Mouse (Mus musculus): ENCODE data around the gene Gphn. TPM values are rescaled to one million over a fixed set of nuclear protein-coding genes. Genes with fewer than 3 reads are reported as not detected.

Gphn gene
- 10 to 100 TPM; 12.1 to 13.2 TPM for polyA plus RNA-seq (2017; shearing (Covaris generic))

DNA sequence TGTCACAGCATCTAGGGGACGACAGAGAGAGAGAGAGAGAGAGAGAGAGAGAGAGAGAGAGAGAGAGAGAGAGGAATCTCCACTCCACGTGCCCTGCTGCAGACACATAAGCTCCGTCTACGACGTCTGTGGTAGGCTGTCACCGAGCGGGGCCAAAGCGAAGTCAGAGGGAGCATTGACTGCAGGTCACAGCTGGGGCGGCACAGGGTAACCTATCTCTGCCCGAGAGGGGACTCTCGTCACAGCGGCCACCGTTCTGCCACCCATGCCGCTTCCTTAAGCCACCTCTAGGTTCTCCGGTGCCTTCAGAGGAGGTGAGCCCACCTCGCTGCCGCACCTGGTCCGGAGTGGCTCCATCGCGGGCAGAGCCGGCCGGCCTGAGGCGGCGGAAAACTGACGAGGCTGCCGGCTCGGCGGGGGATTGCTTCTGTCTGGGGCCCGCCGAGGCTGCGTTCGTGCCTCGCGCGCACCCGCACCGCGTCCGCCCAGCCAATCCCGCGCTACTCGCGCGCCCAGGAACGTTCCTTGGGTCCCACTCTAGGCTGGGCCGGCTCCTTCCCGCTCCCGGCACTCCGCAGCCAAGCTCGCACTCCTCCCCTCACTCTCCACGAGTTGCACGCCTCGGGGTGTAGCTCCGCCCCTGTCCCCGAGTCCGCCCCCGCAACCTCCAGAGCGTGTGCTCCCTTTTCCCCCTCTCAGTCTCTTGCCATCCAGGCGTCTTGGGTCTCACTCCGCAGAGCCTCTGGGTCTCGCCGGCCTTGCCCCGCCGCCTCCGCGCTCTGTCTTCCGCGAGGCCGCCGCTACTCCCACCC is at the start of gene Gphn:
Gene Gphn, plus strand, starts transcription at position 673 of the 812 bp plus-strand sequence.
- peak; percentile 83 for ATAC-seq

DNA sequence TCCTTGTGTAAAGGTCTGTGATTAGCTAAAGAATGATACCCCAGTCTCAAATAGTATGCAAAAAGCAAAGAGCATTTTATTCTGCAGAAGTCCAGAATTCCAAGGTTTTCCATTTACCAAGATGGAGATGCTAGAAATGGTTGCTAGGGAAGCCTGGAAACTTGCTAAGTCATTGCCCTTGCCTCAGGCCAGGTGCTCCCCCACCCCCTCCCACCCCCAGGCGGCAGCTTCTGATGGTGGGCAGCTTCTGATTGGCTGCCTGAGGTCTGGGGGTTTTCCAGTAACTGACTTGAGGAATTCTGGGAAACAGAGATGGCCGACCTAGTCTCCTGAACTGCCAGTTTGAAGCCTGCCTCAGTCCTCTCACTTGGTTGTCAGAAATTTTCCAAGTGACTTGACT is 44.7 kb upstream of the Gphn start:
- ATAC-seq: no peak

DNA sequence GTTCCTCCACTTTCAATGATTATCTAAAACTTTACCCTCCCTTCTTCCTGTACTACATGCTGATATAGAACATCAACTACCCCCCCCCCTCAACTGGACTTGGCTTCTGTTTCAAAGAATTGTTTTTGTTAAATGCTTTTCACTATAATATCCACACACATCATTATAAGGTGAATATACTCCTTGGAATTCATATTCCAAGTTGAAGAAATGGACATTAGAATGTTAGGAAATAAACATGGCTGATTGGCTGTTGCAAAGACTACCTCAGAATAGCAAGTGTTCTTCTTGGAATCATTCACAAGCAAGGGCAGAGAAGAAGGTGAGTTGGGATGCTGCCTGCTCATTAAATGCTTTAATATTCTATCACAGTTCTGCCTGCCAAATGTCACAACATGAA is 32.2 kb upstream of the Gphn start, which contains the start of gene Gm6657:
Gene Gm6657, plus strand, starts transcription at position 301 of the 400 bp plus-strand sequence.
- ATAC-seq: no peak

DNA sequence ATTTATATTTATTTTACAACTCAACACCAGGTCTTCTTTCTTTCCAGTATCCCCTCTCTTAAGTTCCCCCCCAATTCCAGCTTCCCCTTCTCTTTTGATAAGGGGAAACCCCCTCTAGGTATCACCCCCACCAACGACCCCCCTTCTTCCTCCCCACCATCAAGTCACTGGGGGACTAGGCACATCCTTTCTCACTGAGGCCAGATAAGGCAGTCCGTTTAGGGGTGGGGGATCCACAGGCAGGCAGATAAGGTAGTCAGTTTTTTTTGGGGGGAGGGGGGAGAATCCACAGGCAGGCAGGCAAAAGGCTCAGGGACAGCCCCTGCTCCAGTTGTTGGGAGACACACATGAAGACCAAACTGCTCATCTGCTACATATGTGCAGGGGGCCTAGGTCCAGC is 30.8 kb upstream of the Gphn start:
- ATAC-seq: no peak

DNA sequence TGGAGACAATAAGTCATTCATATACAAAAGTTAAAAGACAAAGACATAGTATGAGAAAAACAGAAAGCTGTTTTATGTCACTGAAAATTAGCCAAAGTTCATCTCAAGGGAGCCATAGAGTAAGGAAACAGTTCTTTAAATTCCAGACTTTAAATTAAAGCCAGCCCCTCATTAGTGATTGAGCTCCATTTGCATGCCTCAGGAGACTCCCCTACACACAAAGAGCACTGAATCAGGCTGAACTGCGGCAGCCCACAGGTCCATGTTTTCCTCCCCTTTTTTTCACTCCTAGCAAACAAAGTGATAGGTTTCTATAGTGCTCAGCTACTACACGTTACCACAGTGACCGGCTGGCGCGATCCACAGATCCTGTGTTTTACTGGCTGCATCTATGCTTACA is 22.5 kb upstream of the Gphn start:
- no peak for ATAC-seq

DNA sequence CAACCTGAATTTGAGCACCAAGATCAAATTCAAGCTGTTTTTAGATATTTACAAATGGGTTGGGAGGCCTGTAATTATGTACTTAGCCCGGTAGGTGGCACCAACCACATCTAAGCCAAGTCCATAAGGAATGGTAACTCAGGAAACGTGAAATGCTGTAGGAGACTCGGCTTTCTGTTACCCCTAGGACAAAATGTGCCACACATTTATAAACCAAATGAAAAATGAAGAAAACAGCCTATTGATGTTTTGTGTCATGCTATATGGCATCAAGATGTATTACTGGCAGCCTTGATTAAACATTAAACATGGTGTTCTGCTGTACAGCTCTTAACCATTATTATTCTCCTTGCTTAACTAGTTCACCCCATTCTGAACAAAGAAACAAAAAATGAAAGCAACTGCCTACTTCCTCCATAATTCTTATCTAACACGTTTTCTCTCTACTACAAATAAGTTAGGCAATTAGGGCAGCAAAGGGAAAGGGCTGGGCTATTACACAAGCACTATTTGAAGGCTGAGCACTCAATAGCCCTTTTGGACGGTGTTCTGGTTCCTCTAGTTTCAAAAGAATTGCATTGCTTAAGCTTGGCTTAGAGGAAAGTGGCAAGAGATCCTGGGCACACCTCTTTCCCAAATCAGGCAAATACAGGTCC is 20.1 kb upstream of the Gphn start:
- ATAC-seq: peak; percentile 95

DNA sequence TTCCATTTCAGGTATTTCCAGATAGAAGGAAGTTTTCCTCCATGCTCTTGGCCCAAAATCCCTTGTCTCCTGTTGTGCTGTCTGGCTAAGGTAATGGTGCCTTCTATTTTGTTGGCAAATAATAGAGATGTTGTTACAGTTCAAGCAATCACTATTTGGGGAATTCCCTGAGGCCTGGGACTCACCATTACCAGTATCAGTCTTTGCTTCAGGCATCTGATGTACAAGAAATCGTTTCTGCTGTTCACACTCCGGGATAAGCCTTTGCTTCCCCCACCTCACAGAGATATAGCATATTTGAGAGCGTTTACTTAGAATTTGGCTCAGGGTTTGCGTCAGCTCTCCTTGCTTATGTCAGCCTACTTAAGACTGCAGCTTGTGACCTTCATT is 19.6 kb upstream of the Gphn start:
- no peak for ATAC-seq

DNA sequence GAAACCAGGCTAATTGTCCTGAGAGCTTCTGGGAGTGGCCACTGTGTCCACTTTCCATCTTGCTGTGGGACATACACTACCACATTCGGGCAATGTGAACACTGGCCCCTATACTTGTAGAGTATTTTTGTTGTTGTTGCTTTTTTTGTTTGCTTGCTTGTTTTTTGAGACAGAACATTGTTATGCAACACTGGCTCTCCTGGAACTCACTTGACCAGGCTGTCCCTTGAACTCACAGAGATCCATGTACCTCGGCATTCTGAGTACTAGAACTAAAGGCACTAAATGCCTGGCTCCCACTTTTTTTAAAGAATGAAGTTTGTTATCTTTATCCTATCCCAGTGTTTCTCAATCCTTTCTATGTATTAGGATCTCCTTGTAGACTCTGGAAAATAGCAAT is 16.3 kb upstream of the Gphn start:
- no peak for ATAC-seq

DNA sequence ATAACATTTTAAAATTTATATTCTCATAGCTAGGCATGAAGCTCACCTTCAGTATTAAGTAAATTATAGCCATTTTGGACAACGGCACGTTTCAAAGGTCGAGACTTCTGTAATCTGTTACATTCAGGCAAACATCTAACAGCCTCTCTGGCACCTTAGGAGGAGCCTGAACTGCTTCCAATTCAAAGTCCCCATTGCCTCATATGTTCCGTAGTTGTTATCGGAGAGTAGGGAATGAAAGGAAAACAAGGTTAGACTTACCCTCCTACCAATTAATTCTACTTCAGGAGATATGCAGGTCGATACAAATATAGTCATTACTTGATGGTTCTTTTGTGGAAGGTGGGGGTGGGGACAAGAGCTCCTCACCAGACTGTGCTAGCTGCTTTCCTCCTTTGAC is 10.7 kb upstream of the Gphn start:
- ATAC-seq: no peak

DNA sequence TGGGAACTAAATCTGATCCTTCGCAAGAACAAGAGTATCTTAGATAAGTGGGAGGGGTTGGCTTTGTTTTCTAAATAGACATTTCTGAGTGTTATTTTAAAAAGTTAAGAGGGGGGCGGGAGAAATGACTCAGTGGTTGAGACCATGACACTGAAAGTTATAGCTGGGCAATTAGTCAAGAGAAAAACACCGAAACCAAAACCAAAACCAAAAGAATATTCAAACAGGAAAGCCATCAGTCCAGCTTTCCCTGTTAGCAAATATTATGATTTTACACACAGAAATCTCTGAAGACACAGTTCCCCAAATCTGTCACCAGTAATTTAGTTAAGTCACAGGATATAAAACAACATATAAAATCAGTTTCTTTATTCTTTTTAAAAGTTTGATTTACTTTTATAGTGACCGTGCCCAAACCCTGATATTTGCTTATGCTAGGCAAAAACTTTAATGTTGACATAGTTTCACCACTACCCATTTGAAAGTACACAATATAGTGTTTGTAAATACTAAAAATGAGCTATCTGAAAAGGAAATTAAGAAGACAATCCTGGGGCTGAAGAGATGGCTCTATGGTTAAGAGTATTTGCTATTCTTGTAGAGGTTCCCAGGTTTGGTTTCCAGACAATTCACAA is 6.9 kb upstream of the Gphn start:
- peak; percentile 92 for ATAC-seq

DNA sequence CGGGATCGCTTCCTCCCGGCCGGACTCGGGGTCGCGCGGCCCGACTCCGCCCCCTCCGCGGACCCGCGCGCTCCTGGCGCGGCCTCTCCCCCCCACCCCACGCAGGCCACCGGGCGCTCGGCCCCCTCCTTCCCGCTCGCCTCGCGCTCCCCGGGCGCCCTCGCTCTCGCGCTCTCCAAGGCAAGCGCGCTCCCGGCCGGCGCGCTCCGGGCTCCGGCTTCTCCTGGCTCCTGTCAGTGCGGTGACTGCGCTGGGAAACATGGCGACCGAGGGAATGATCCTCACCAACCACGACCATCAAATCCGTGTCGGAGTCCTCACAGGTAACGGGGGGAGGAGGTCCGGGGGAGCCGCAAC is 318 bp downstream of the Gphn start:
- ATAC-seq: peak; percentile 31

DNA sequence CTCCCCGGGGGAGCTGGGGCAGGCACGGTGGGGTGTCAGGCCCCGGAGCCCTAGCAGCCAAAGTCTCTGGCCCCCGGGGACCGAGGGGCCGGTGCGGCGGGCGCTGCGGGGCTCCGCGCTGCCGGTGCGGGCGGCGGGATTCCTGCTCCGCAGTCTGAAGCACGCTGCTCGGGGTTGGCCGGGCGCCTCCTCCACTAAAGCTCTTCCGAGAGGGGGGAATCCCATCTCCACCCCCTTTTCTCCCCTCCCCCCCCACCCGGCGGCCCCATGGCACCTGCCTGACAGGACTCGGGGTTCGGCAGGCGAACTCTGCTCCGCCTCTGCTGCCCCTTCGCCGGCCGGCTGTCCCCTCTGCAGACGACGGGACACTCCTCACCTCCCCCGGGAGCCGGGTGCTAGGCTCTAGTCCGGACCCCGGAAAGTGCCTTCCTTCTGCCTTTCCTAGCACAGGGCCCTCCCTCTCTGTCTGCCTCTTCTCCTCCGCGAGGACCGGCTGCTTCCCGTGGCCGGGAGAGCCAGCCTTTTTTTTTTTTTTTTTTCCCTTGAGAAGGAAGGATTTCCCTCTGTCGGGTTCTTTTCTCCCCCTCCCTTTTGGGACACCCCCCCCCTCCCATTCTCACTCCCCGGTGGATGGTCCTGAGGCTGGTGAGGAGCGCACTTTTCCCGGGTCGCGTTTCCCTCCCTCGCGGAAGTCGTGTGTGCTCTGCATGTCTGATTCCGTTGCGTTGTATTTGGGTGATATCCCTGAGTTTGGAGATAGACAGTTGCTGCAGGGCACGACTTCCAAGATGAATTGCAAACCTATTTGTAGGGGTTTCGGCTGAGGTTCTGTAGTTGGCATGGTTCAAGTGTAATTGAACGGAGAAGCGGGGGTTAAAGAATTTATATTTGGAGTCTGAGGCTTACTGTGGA is 1.1 kb downstream of the Gphn start:
- peak; percentile 11 for ATAC-seq

DNA sequence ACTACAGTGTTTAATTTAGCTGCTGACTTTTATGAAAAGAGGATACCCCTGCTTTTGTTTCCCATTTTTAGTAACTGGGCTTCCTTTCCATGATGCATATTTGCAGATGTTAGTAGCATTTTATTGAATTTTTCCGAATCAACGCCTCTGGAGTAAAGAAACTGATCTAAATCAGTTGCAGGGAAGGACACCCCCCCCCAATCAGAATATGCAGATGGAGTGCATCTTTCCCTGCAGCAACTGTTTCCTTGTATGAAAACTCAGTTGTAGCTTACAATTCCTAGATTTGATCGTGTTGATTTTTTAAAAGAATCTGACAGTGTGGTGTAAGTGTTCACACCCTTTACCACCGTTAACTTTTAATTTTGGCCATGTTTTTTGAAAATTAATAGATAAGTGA is 2.0 kb downstream of the Gphn start:
- no peak for ATAC-seq

DNA sequence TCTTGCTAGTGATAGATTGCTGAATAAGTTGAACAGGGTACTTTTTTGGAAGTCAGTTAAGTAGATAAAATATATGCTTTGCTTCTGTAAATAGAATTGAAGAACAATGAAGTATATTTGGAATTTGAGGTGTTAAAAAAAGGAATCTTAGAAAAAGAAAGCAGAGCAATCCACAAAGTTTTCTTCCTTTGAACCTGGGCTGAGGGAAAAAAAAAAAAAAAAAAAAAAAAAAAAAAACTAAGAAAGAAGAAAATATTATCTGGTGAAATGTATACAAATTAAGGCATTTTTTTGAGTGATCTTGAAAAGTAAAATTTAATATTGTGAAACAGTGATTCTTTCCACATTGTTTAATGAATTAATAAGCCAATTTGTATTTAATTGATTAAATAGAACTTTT is 6.4 kb downstream of the Gphn start:
- no peak for ATAC-seq

DNA sequence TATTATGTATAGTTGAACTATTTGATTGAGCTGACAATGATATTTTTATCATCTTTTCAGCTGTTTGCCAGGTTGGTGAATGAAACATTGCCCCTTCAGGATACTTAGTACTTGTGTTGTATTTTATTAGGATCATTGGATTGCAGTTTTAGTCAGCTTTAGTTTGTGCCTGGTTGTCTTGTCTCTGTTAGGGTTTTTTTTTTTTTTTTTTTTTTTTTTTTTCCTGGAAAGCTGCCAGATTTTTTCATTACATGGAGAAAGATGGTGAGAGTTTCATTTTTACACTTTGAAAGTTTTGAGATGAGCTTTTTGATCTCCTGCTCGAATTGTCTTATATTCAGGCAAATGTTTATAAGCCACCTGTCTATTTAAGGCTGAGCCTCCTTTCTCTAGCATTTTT is 22.2 kb downstream of the Gphn start:
- peak; percentile 41 for ATAC-seq

DNA sequence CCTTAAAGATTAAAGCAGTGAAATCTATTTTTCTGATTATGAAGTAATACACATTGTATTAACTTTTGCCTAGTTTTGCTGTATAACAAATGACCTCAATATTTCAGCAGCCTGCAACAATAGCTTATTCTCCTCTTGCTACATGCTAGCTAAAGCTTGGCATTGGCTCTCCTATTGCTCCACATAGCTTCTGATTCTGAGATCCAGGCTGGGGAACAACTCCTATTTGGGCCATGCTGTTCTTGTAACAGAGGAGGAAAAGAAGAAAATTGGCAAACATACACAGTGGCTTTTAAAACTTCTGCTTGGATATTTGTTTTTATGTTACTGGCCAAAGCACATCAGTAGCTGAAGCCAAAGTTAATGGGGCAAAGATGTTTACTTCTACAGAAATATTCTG is 23.0 kb downstream of the Gphn start:
- no peak for ATAC-seq

DNA sequence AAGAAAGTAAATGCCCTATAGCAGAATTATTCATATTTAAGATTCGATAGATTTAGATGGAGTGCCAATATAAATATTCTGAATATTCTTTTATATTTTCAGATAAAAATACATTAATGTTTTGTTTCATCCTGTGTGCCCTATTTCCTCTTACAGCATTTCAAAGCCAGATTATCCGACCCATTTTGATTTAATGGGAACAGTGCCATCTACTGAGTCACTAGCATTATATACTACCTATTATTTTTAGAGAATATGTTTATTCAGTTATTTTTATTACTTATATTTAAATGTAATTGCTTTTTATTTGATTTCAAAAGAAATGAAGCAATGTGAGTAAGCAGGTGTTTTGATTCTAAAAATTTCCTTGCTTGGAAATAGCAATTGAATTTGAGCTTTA is 51.2 kb downstream of the Gphn start:
- ATAC-seq: no peak

DNA sequence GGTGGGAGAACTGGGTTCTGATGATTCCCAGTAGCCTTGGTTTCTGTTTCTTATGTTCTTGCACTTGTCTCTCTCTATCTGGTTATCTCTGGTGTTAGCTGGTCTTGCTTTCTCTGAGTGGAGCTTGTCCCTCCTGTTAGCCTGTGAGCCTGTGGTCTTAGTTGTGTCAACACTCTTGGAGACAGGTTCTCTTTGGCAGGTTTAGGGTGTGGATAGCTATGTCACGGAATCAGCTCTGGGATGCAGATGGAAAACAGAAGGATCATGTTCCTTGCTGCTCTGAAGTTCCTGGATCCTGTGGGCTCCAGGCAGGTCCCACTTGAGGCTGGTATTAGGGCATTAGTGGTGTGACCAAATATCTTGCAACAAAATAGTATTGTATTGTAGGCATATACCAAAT is 64.2 kb downstream of the Gphn start:
- no peak for ATAC-seq

DNA sequence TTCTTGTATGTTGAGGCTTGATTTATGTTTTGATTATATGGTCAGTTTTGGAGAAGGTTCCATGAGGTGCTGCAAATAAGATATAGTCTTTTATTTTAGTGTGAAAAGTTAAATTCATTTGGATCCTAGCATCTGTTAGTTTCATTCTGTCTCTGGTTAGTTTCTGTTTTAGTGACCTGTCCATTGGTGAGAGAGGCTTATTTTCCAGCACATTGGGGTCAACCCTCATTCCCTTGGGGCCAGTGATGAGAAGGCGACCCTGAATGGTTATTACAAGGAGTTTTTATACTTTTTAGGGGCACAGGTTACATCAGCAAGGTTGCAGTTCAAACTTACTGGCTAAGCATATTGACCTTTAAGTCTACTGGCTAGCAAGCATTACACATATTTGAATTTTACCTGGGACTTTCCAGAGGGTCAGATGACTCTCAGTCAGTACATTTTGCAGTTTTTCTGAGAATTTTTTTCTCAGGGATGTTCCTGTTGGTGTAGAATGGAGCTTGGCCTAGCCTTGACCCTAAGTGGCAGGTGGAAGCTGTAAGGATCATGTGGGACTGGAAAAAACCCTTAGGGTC is 72.7 kb downstream of the Gphn start:
- peak; percentile 80 for ATAC-seq

DNA sequence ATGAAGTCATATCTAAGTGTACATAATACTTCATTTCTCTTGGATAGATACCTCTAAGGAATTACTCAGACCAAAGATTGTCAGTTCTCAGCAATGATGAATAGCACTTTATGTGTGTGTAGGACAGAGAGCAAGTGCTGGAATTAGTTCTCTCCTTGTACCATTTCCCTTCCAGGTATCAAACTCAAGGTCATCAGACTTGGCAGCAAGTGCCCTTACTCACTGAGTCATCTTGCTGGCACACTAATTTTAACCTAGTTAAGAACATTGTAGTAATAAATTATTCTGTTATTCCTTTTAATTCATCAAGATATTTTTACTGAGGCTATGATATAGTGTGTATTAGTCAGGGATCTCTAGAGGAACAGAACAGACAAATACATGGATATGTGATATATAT is 88.9 kb downstream of the Gphn start:
- ATAC-seq: no peak

DNA sequence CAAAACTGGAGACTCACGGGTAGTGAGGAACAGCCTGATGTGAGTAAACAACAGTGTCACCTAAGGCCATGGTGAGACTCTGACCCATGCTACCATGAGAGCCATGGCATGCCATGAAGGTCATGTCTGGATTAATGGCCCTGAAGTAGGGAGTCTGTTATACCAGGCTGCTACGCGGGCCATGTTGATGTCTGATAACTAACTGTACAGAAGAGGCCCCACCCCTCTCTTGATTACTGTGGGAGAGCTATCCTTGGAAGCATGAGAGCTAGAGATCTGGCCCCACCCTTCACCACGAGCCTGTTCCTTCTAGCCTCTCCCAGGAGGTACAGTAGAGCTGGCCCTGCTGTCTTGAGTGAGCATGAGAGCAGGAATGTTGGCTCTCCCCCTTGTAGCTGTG is 101.8 kb downstream of the Gphn start:
- no peak for ATAC-seq

DNA sequence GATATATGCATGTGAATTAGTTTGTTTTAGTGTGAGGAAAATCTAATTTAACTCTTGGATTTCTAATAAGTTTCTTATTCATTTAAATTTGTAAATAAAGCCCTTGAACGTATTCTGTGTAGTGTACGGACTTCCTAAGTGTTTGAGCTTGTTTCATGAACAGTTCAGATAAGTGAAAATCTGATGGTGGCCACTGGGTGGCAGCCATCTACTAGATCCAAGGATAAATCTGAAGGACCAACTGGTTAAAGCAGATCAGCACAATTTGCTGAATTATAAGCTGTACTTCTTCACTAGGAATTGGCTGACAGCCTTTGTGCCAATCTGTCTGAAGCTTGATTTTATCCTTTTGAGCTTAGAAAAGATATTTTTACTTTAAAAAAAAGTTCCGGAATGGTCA is 105.9 kb downstream of the Gphn start:
- peak; percentile 84 for ATAC-seq

DNA sequence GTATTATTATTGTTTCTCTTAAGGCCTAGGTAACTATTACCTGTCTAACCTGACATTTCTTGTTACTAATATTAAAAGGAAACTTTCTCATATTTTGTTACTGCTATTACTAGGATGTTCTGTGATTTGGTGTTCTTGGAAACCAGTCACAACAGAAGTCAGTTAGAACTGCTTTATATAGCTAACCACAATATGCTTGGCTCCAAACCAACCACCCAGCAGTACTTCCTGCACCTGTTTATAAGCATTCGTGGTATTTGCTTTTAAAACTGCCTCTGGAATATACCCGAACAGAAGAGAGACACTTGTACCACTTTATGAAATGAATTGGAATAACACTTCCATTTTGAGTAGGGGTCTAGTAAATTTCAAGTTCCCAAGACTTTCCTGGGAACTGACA is 130.3 kb downstream of the Gphn start:
- peak; percentile 86 for ATAC-seq
